Mouse (Mus musculus): ENCODE measurements around the gene Paxbp1. TPM values are rescaled to one million over a fixed set of nuclear protein-coding genes. Genes with fewer than 3 reads are reported as not detected.
A peak's percentile ranks its signal among the peaks of the same experiment; 100 is the strongest.

The Paxbp1 gene
- polyA plus RNA-seq, 1 experiment from 2014 or later = 35.9 TPM

GRCm38 (mm10) chr16:91073163-91073892 lies 29.0 kb upstream of the Paxbp1 start:
- no peaks in the 10 kb centered on the region for H3K9me3 ChIP-seq (ENCODE audit: control insufficient read depth, low read length)
- no peaks in the 10 kb centered on the region for H3K36me3 ChIP-seq (ENCODE audit: control insufficient read depth, insufficient read depth, low read length)
- H3K4me3 ChIP-seq (ENCODE audit: low read length) = no peak overlapping the region
- H3K27me3 ChIP-seq (replicated peaks; ENCODE audit: control insufficient read depth, insufficient read depth, low read length) = no peaks in the 10 kb centered on the region
- 26% methylated on average over 24 of the region's 24 CpGs for WGBS
- no peak overlapping the region for H3K9ac ChIP-seq (ENCODE audit: low read depth, low read length)
- H3K4me2 ChIP-seq (ENCODE audit: low read depth, low read length) = no peak overlapping the region
- peaks cover 10% of the 10 kb centered on the region; the same call in 1 of the 2 replicates for H3K4me1 ChIP-seq (ENCODE audit: control insufficient read depth, insufficient read depth, low read length)
- peak; percentile 97 for ATAC-seq
- H3K27ac ChIP-seq (ENCODE audit: low read length) = no peak overlapping the region

- WGBS = 90% methylated on average over 1 of the region's 1 CpGs
- Histone ChIP-seq H3K9ac (ENCODE audit: low read depth, low read length) (no peak overlapping the region), H3K4me3 (ENCODE audit: low read length) (no peak overlapping the region), H3K36me3 (ENCODE audit: control insufficient read depth, insufficient read depth, low read length) (no peaks in the 10 kb centered on the region), H3K4me2 (ENCODE audit: low read depth, low read length) (no peak overlapping the region), H3K9me3 (ENCODE audit: control insufficient read depth, low read length) (no peaks in the 10 kb centered on the region), H3K27ac (ENCODE audit: low read length) (no peak overlapping the region), H3K4me1 (ENCODE audit: control insufficient read depth, insufficient read depth, low read length) (peaks cover 10% of the 10 kb centered on the region; the same call in 1 of the 2 replicates), H3K27me3 (replicated peaks; ENCODE audit: control insufficient read depth, insufficient read depth, low read length) (no peaks in the 10 kb centered on the region)
- no peak for ATAC-seq
Observed at GRCm38 (mm10) chr16:91072256-91072655, 27.9 kb upstream of the Paxbp1 start.

GRCm38 (mm10) chr16:91068969-91069368 lies 24.6 kb upstream of the Paxbp1 start:
- ATAC-seq = no peak
- Histone ChIP-seq H3K27me3 (replicated peaks; ENCODE audit: control insufficient read depth, insufficient read depth, low read length) (no peaks in the 10 kb centered on the region), H3K27ac (ENCODE audit: low read length) (0 out of 2 replicates have a peak overlapping the region, but pooled peaks have one; percentile 9), H3K4me3 (ENCODE audit: low read length) (no peak overlapping the region), H3K4me2 (ENCODE audit: low read depth, low read length) (no peak overlapping the region), H3K4me1 (ENCODE audit: control insufficient read depth, insufficient read depth, low read length) (peaks cover 10% of the 10 kb centered on the region; the same call in 1 of the 2 replicates), H3K9me3 (ENCODE audit: control insufficient read depth, low read length) (no peaks in the 10 kb centered on the region), H3K9ac (ENCODE audit: low read depth, low read length) (0 out of 2 replicates have a peak overlapping the region, but pooled peaks have one; percentile 21), H3K36me3 (ENCODE audit: control insufficient read depth, insufficient read depth, low read length) (no peaks in the 10 kb centered on the region)
- 32% methylated on average over 12 of the region's 12 CpGs for WGBS

- no peak for ATAC-seq
- Histone ChIP-seq H3K9me3 (ENCODE audit: control insufficient read depth, low read length) (no peaks in the 10 kb centered on the region), H3K36me3 (ENCODE audit: control insufficient read depth, insufficient read depth, low read length) (no peaks in the 10 kb centered on the region), H3K9ac (ENCODE audit: low read depth, low read length) (no peak overlapping the region), H3K4me2 (ENCODE audit: low read depth, low read length) (no peak overlapping the region), H3K27me3 (replicated peaks; ENCODE audit: control insufficient read depth, insufficient read depth, low read length) (no peaks in the 10 kb centered on the region), H3K4me3 (ENCODE audit: low read length) (no peak overlapping the region), H3K4me1 (ENCODE audit: control insufficient read depth, insufficient read depth, low read length) (peaks cover 10% of the 10 kb centered on the region; the same call in 1 of the 2 replicates), H3K27ac (ENCODE audit: low read length) (no peak overlapping the region)
- whole genome bisulfite sequencing = 96% methylated on average over 1 of the region's 1 CpGs
Observed at GRCm38 (mm10) chr16:91067122-91067521, 22.8 kb upstream of the Paxbp1 start.

- Histone ChIP-seq H3K9me3 (ENCODE audit: control insufficient read depth, low read length) (no peaks in the 10 kb centered on the region), H3K27ac (ENCODE audit: low read length) (no peak overlapping the region), H3K4me3 (ENCODE audit: low read length) (no peak overlapping the region), H3K9ac (ENCODE audit: low read depth, low read length) (no peak overlapping the region), H3K36me3 (ENCODE audit: control insufficient read depth, insufficient read depth, low read length) (no peaks in the 10 kb centered on the region), H3K4me1 (ENCODE audit: control insufficient read depth, insufficient read depth, low read length) (peaks cover 10% of the 10 kb centered on the region; the same call in 1 of the 2 replicates), H3K27me3 (replicated peaks; ENCODE audit: control insufficient read depth, insufficient read depth, low read length) (no peaks in the 10 kb centered on the region), H3K4me2 (ENCODE audit: low read depth, low read length) (no peak overlapping the region)
- no peak for ATAC-seq
- 80% methylated on average over 12 of the region's 12 CpGs for WGBS
Observed at GRCm38 (mm10) chr16:91064583-91065365, 20.4 kb upstream of the Paxbp1 start.

- peaks cover 4% of the 10 kb centered on the region; the same call in 1 of the 2 replicates for H3K4me1 ChIP-seq (ENCODE audit: control insufficient read depth, insufficient read depth, low read length)
- H3K27me3 ChIP-seq (replicated peaks; ENCODE audit: control insufficient read depth, insufficient read depth, low read length) = no peaks in the 10 kb centered on the region
- ATAC-seq = no peak
- H3K9me3 ChIP-seq (ENCODE audit: control insufficient read depth, low read length) = no peaks in the 10 kb centered on the region
- H3K4me2 ChIP-seq (ENCODE audit: low read depth, low read length) = no peak overlapping the region
- H3K4me3 ChIP-seq (ENCODE audit: low read length) = no peak overlapping the region
- no peaks in the 10 kb centered on the region for H3K36me3 ChIP-seq (ENCODE audit: control insufficient read depth, insufficient read depth, low read length)
- WGBS = 90% methylated on average over 10 of the region's 10 CpGs
- H3K9ac ChIP-seq (ENCODE audit: low read depth, low read length) = no peak overlapping the region
- no peak overlapping the region for H3K27ac ChIP-seq (ENCODE audit: low read length)
Observed at GRCm38 (mm10) chr16:91063786-91064185, 19.4 kb upstream of the Paxbp1 start.

- no peak overlapping the region for H3K4me2 ChIP-seq (ENCODE audit: low read depth, low read length)
- no peaks in the 10 kb centered on the region for H3K27me3 ChIP-seq (replicated peaks; ENCODE audit: control insufficient read depth, insufficient read depth, low read length)
- no peak overlapping the region for H3K9ac ChIP-seq (ENCODE audit: low read depth, low read length)
- no peak overlapping the region for H3K27ac ChIP-seq (ENCODE audit: low read length)
- no peaks in the 10 kb centered on the region for H3K36me3 ChIP-seq (ENCODE audit: control insufficient read depth, insufficient read depth, low read length)
- no peak for ATAC-seq
- H3K9me3 ChIP-seq (ENCODE audit: control insufficient read depth, low read length) = no peaks in the 10 kb centered on the region
- H3K4me3 ChIP-seq (ENCODE audit: low read length) = no peak overlapping the region
- 61% methylated on average over 13 of the region's 13 CpGs for WGBS
- H3K4me1 ChIP-seq (ENCODE audit: control insufficient read depth, insufficient read depth, low read length) = no peaks in the 10 kb centered on the region
Observed at GRCm38 (mm10) chr16:91061531-91062318, 17.4 kb upstream of the Paxbp1 start.

- no peaks in the 10 kb centered on the region for H3K4me1 ChIP-seq (ENCODE audit: control insufficient read depth, insufficient read depth, low read length)
- no peak overlapping the region for H3K4me3 ChIP-seq (ENCODE audit: low read length)
- no peaks in the 10 kb centered on the region for H3K36me3 ChIP-seq (ENCODE audit: control insufficient read depth, insufficient read depth, low read length)
- no peaks in the 10 kb centered on the region for H3K27me3 ChIP-seq (replicated peaks; ENCODE audit: control insufficient read depth, insufficient read depth, low read length)
- no peak for ATAC-seq
- no peak overlapping the region for H3K27ac ChIP-seq (ENCODE audit: low read length)
- 77% methylated on average over 6 of the region's 6 CpGs for WGBS
- no peak overlapping the region for H3K4me2 ChIP-seq (ENCODE audit: low read depth, low read length)
- no peaks in the 10 kb centered on the region for H3K9me3 ChIP-seq (ENCODE audit: control insufficient read depth, low read length)
- H3K9ac ChIP-seq (ENCODE audit: low read depth, low read length) = no peak overlapping the region
Observed at GRCm38 (mm10) chr16:91057741-91058140, 13.4 kb upstream of the Paxbp1 start.

GRCm38 (mm10) chr16:91057261-91057660 lies 12.9 kb upstream of the Paxbp1 start:
- Histone ChIP-seq H3K36me3 (ENCODE audit: control insufficient read depth, insufficient read depth, low read length) (no peaks in the 10 kb centered on the region), H3K9ac (ENCODE audit: low read depth, low read length) (no peak overlapping the region), H3K4me2 (ENCODE audit: low read depth, low read length) (peak overlapping the region; percentile 26; the same call in 1 of the 2 replicates), H3K27ac (ENCODE audit: low read length) (peak overlapping the region; percentile 72), H3K4me1 (ENCODE audit: control insufficient read depth, insufficient read depth, low read length) (no peaks in the 10 kb centered on the region), H3K9me3 (ENCODE audit: control insufficient read depth, low read length) (no peaks in the 10 kb centered on the region), H3K27me3 (replicated peaks; ENCODE audit: control insufficient read depth, insufficient read depth, low read length) (no peaks in the 10 kb centered on the region), H3K4me3 (ENCODE audit: low read length) (no peak overlapping the region)
- WGBS = 79% methylated on average over 4 of the region's 4 CpGs
- no peak for ATAC-seq
